Mouse (Mus musculus) brain, embryonic 14.5 days (tissue): Measurements from ENCODE around the gene Aig1.

Source experiments
- CTCF ChIP-seq: fragments of 200-500 bp; IDR thresholded peaks from 2 replicates; pipeline ENCODE4 v1.5.1; 2012; ENCODE audit warnings: inconsistent platforms, mild to moderate bottlenecking, moderate library complexity, borderline replicate concordance; ENCODE audit not compliant: insufficient read depth, insufficient read length; ENCODE audit errors: extremely low read depth
- POLR2A ChIP-seq: fragments of 200-500 bp; IDR thresholded peaks from 2 replicates; pipeline ENCODE4 v1.6.1; 2012; ENCODE audit warnings: mild to moderate bottlenecking, inconsistent platforms, borderline replicate concordance; ENCODE audit not compliant: poor library complexity, insufficient read depth, insufficient read length, severe bottlenecking; ENCODE audit errors: extremely low read depth

DNA sequence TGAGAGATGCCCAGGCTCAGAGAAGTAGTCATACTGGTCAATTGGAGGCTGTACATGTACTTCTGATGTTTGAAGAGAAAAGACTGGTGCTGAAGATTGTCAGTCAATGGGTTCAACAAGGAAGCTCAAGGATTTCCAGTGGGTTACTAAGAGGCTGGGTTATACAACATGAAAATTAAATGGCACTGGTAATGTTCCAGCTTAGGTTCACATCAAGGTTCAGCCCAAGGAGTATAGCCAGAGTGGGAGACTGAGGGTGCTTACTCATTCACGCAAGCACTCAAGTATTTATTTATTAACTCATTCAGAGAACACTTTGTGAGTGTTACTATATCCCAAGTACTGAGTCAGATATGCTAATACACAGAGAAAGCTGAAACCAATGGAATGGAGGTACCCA is 79.2 kb downstream of the Aig1 start:
- TF ChIP-seq CTCF (no peak), POLR2A (no peak)
